Mouse (Mus musculus): Measurements from ENCODE around the gene Cypt1. TPM values are rescaled to one million over a fixed set of nuclear protein-coding genes. Genes with fewer than 3 reads are reported as not detected.

Gene Cypt1
- 196 TPM for polyA plus RNA-seq (2014; fragmentation: Illumina TruSeq; extraction: RNeasy Lipid Tissue Mini Kit (QIAGEN cat#74804); ENCODE audit: low read depth, low replicate concordance)

DNA sequence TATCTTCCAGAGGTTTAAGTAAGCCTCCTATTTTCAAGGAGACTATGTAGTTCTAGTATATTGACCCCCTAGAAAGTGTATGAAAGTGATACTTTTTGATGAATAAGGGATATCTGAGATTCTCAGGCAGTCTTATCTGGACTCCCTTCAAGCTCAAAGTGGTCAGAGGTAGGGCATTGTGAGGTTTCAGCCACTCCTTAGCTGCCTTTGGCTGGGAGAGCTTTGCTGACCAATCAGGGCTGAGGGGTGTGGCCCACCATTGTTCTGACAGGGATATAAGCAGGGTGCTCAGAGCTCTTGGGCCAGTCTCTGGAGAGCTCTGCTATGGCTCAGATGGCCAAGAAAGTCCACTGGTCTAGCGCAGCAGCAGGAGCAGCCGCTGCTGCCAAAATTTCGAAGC is at the start of gene Cypt1:
Cypt1 (plus strand) TSS at position 301 of the 400 bp plus-strand sequence.

Other genes starting within 250 kb of the Cypt1 start
- 8.2 TPM for gene Maoa, start 96.8 kb downstream of the Cypt1 start, polyA plus RNA-seq (2014; fragmentation: Illumina TruSeq; extraction: RNeasy Lipid Tissue Mini Kit (QIAGEN cat#74804); ENCODE audit: low read depth, low replicate concordance)